Mouse (Mus musculus) bone marrow, adult 2 months (tissue): Measurements from ENCODE around the gene Sh3bp5.

ENCODE experiments used
- CTCF ChIP-seq: fragments of 200-500 bp; IDR thresholded peaks from 2 replicates; pipeline ENCODE4 v1.5.1; 2011; ENCODE audit warnings: low read length, control low read depth; ENCODE audit not compliant: control insufficient read depth, insufficient read depth
- POLR2A ChIP-seq: fragments of 200-500 bp; IDR thresholded peaks from 2 replicates; pipeline ENCODE4 v1.6.1; 2011; ENCODE audit warnings: low read depth, mild to moderate bottlenecking, control low read depth, low read length, borderline replicate concordance; ENCODE audit not compliant: control insufficient read depth

DNA sequence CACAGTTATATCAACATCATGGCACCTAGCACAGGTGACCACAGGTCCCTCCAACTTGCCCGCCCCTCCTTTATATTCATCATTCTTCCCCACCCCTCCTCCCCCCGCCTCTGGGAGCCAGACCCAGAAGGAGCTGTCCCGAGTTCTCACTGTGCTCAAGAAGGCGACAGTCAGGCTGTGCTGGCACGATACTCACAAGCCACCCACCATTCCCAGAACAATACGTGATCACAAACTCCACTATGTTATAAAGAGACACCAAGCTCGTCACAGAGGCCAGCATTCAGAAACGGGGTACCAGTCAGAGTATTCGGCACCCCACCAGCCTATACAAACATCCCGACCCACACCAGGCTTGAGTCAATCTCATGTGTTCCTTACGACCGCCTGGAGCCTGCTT is 38.5 kb downstream of the Sh3bp5 start:
- TF ChIP-seq CTCF (no peak), POLR2A (no peak)
